Mouse (Mus musculus) spleen, adult 2 months (tissue): ENCODE measurements around the gene Cebpzos. TPM values are rescaled to one million over a fixed set of nuclear protein-coding genes. Genes with fewer than 3 reads are reported as not detected.

Source experiments
- DNase-seq, 2 experiments: peaks; one replicate each; pipeline versions ENCODE4 v3.0.0 to v3.0.0-alpha.2; 2012 to 2021; ENCODE audit warnings: low spot score in 2 of 2, low read depth in 1 of 2
- H3K27ac ChIP-seq: fragments of 200-500 bp; 2 replicates; pipeline ENCODE4 v1.5.1; 2012; ENCODE audit warnings: low read length, inconsistent platforms; ENCODE audit not compliant: insufficient read depth
- H3K27me3 ChIP-seq: fragments of 200-500 bp; 2 replicates; pipeline ENCODE4 v1.6.1; 2012; ENCODE audit warnings: mild to moderate bottlenecking, moderate library complexity, low read length, inconsistent platforms; ENCODE audit not compliant: control insufficient read depth, insufficient read depth
- H3K36me3 ChIP-seq: fragments of 200-500 bp; 2 replicates; pipeline ENCODE4 v1.6.1; 2012; ENCODE audit warnings: mild to moderate bottlenecking, low read length, inconsistent platforms; ENCODE audit not compliant: control insufficient read depth, insufficient read depth
- H3K4me1 ChIP-seq: fragments of 200-500 bp; 2 replicates; pipeline ENCODE4 v1.6.1; 2011; ENCODE audit warnings: inconsistent platforms; ENCODE audit not compliant: control insufficient read depth, insufficient read depth, insufficient read length
- H3K4me3 ChIP-seq: fragments of 200-500 bp; 2 replicates; pipeline ENCODE4 v1.5.1; 2011; ENCODE audit warnings: mild to moderate bottlenecking, inconsistent platforms; ENCODE audit not compliant: insufficient read depth, insufficient read length; ENCODE audit errors: extremely low read depth
- CTCF ChIP-seq: fragments of 200-500 bp; IDR thresholded peaks from 2 replicates; pipeline ENCODE4 v1.5.1; 2011; ENCODE audit warnings: mild to moderate bottlenecking, inconsistent platforms; ENCODE audit not compliant: insufficient read depth, insufficient read length, insufficient replicate concordance; ENCODE audit errors: extremely low read depth
- POLR2A ChIP-seq: fragments of 200-500 bp; IDR thresholded peaks from 2 replicates; pipeline ENCODE4 v1.6.1; 2011; ENCODE audit warnings: low read depth, low read length, inconsistent platforms
- WGBS: fragments of 180-500 bp; shearing (Covaris S2); methylation state at CpG from one replicate; pipeline ENCODE4 v1.1.7; 2018; 5-methylcytosine and 5-hydroxymethylcytosine counted together
- polyA plus RNA-seq: library from polyadenylated mRNA; depleted of rRNA; stranded (reverse); fragments of >200 nt; gene quantifications from 2 replicates; pipeline ENCODE4 v1.2.3, GENCODE M21; 2012

The Cebpzos gene
- polyA plus RNA-seq, 1 experiment: 2.4 TPM

DNA sequence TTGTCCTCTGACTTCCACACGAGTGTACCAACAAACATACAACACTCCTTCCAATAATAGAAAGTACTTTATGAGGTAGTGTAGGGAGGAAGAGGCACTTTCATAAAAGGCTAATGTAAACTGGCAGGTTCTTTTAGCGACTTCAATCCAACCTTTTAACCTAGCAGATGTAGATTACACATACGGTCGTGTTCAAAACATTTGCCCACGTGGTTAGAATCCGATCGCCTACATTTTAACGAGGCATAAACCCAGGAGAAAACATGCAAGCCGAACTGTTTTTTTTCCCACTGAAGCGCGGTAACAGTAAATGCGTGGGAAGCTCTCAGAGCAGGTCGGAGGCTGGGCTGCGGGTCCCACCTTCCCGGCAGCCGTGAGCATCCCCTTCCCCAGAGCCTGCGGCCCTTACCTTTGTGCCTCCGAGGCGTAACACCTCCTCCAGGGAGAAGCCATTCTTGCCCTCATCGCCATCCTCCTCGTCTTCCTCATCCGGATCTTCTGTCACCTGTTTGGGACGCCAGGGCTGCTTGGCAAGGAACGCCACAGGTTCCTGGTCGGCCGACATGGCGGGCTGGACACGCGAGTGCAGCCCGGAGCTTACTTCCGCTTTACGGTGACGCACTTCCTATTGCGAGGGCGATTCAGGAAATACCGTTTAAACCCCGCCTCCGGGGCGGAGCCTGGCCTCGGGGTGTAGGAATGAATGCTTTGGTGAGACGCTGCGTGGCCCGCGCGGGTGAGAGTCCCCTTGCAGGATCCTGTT is 20.3 kb downstream of the Cebpzos start, which contains the start of the genes Cebpz and Ndufaf7:
Gene Cebpz, minus strand, starts transcription at position 601 of the 763 bp plus-strand sequence.
Gene Ndufaf7, plus strand, starts transcription at position 671 of the 763 bp plus-strand sequence.
- TF ChIP-seq CTCF: no peak
- peak; percentile 77 for TF ChIP-seq POLR2A
- Histone ChIP-seq H3K36me3 (peaks cover 11% of the 10 kb centered on the region), H3K4me1 (peaks cover 3% of the 10 kb centered on the region; the same call in 1 of the 2 replicates), H3K27ac (peak within 1 kb of the TSS; percentile 42), H3K4me3 (peak within 1 kb of the TSS; percentile 78), H3K27me3 (no peaks in the 10 kb centered on the region)
- WGBS: under 1% methylated on average over 45 of the region's 45 CpGs
- peak; percentile 94 for DNase-seq

DNA sequence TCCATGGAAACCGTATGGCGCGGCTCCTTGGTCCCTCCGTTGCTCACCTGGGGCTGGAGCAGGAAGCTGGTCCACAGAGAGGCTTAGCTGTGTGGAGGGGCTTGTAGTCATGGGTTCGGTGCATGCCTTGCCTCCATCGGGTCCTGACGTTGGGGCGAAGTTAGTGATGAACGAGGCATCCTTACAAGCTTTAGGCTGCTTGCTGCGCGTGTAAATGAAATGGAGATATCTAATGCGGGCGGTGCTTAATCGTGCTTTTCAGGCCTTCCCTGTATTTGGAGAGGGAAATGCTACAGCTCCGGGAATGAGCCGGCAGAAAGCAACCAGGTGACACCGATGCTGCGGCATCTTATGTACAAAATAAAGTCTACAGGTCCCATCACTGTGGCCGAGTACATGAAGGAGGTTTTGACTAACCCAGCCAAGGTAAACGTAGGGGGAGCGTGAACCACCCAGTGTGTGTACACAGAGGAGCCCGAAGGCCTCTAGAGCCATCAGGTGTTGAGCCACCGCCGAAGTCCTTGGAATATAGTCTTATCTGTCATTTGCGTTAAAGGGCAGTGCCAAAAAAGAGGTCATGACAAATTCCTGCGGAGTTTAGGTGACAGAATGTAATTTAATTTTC is 21.0 kb downstream of the Cebpzos start:
- no peak overlapping the region; the same call in 1 of the 2 replicates for H3K27ac ChIP-seq
- DNase-seq: no peak
- WGBS: 14% methylated on average over 26 of the region's 26 CpGs

DNA sequence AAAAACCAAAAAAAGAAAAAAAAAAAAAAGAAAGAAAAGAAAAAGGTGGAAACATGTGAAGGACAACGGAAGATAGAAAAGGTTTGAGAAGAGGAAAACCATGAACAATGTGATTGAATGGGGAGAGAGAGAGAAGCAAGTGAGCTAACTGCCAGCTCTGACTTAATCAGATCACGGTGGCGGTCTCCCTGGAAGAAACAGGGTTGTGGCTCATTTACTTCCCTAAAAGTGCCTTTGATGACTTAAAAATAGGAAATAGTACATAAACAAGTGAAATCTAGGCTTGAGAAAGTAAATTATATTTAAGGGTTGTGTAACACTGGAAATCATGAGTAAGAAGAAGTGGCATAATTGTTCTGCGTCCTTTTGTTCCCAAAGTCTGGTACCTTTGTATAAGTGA is 22.6 kb downstream of the Cebpzos start:
- Histone ChIP-seq H3K27me3 (no peaks in the 10 kb centered on the region), H3K36me3 (peaks cover 10% of the 10 kb centered on the region), H3K4me3 (no peak overlapping the region), H3K4me1 (peaks cover 3% of the 10 kb centered on the region; the same call in 1 of the 2 replicates), H3K27ac (no peak overlapping the region)
- DNase-seq: no peak
- no peak for TF ChIP-seq CTCF
- TF ChIP-seq POLR2A: no peak
- WGBS: 73% methylated on average over 4 of the region's 4 CpGs

More for the DNA sequence above, 21.0 kb downstream of the Cebpzos start:
- Histone ChIP-seq H3K4me1 (peaks cover 3% of the 10 kb centered on the region; the same call in 1 of the 2 replicates), H3K27me3 (no peaks in the 10 kb centered on the region), H3K36me3 (peaks cover 9% of the 10 kb centered on the region), H3K4me3 (peak overlapping the region; percentile 78)
- TF ChIP-seq POLR2A (no peak), CTCF (no peak)

DNA sequence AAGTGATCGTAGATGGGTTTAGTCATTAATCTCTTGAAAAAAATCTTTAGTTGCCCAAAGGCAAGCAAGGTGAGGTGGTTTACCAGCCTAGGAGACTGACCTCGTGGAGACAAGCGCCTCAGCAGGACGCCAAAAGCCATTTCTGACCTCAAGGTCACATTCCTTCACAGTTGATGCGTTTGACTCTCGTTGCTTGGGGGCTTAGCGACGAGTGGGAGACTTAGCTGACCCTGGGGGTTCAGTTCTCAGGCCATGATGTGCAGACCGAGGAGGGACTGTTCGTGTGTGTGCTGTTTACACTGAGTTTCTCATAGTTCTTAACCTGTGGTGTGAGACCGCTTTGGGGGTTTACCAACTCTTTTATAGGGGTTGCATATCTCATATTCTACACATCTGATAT is 26.3 kb downstream of the Cebpzos start:
- peaks cover 7% of the 10 kb centered on the region for H3K36me3 ChIP-seq
- no peak overlapping the region for H3K27ac ChIP-seq
- no peak for DNase-seq
- TF ChIP-seq POLR2A: no peak
- no peak for TF ChIP-seq CTCF
- no peak overlapping the region for H3K4me3 ChIP-seq
- H3K27me3 ChIP-seq: no peaks in the 10 kb centered on the region
- 0 out of 2 replicates have a peak, but pooled peaks cover under 1% of the 10 kb centered on the region for H3K4me1 ChIP-seq
- 93% methylated on average over 11 of the region's 11 CpGs for WGBS

DNA sequence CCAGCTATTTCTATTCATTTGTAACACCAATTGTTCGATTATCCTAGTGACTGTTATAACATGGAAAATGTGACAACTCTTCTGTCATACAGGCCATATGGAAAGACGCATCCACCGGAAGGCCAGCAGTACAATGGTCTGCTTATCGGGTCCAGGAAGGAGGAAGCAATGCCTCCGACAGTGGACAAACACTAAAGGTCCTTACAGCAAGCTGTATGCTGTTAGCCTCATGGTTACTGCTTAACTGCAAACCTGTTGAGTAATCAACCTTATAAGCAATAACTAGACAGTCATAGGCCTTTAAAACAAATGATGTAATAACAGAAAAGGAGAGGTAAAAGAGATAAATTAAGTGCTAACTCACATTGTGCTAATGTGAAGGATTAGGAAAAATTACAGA is 34.9 kb downstream of the Cebpzos start:
- no peaks in the 10 kb centered on the region for H3K27me3 ChIP-seq
- no peak overlapping the region for H3K4me3 ChIP-seq
- no peak for DNase-seq
- H3K4me1 ChIP-seq: no peaks in the 10 kb centered on the region
- WGBS: 94% methylated on average over 5 of the region's 5 CpGs
- H3K36me3 ChIP-seq: peaks cover 12% of the 10 kb centered on the region; the same call in 1 of the 2 replicates
- no peak overlapping the region for H3K27ac ChIP-seq
- no peak for TF ChIP-seq POLR2A
- TF ChIP-seq CTCF: no peak

DNA sequence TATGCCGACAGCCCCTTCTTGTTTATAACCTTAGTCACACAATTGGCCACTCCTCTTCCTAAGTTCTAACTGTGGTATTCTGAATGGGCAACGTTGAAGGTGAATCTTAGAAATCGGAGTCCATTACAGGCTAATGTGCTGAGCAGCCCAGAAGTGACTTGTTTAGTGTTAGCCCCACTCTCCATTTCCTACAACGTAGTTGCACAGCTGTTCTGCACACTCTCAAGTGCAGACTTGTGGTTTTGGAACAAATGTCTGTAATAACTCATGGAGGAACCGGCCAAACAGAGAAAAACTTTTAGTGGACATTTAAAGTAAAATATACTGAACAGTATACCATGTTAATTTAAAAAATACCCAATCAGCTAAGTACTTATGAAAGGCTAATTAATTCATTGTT is 35.8 kb downstream of the Cebpzos start:
- Histone ChIP-seq H3K4me3 (no peak overlapping the region), H3K36me3 (peaks cover 12% of the 10 kb centered on the region; the same call in 1 of the 2 replicates), H3K27me3 (no peaks in the 10 kb centered on the region), H3K4me1 (no peaks in the 10 kb centered on the region), H3K27ac (no peak overlapping the region)
- no peak for DNase-seq
- WGBS: 88% methylated on average over 5 of the region's 5 CpGs
- TF ChIP-seq POLR2A (no peak), CTCF (no peak)

DNA sequence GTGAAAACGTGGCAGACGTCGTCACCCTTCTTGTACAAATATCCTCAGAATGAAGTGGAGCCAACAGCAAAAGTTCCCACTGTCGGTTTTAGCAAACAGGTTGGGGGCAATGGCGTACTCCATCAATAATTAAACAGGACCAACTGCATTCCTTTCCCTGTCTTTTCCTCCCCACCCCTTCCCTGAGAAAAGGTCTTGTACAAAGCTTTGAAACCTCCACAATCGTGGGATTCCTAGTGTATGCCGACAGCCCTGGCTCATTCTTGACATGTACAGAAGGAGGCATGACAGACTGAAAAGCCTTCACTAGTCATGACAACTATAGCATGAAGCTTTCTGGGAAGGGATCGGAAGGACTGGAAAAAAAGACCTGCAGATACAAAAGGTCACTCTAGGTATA is 36.9 kb downstream of the Cebpzos start:
- Histone ChIP-seq H3K4me1 (no peaks in the 10 kb centered on the region), H3K36me3 (peaks cover 12% of the 10 kb centered on the region; the same call in 1 of the 2 replicates), H3K27ac (no peak overlapping the region), H3K27me3 (no peaks in the 10 kb centered on the region), H3K4me3 (no peak overlapping the region)
- TF ChIP-seq CTCF: no peak
- TF ChIP-seq POLR2A: no peak
- 95% methylated on average over 8 of the region's 8 CpGs for WGBS
- no peak for DNase-seq
